Mouse (Mus musculus) cerebral cortex, adult 2 months (tissue): Measurements from ENCODE around the gene Med13l.

Experiments
- WGBS: fragments of 180-500 bp; shearing (Covaris S2); methylation state at CpG from one replicate; pipeline ENCODE4 v1.1.7; 2018; 5-methylcytosine and 5-hydroxymethylcytosine counted together

Gene Med13l

DNA sequence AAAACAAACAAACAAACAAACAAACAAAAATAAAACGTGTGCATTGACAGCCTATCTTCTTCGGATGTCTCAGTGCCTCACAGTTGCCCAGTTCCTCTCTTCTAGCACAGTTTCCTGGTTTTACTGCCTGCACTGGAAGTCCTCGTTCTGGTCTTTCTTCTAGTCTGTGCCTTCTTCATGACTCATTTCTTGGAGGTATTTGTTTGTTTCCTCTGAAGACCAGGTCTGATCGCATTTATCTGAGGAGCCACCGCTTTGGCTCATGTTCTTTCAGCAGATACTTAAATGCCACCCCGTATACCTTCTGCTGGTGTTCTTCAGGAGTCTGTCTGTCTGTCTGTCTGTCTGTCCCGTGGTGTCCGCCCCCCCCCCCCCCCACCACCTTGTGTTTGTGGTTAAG is 72.6 kb downstream of the Med13l start:
- WGBS: 59% methylated on average over 8 of the region's 8 CpGs

DNA sequence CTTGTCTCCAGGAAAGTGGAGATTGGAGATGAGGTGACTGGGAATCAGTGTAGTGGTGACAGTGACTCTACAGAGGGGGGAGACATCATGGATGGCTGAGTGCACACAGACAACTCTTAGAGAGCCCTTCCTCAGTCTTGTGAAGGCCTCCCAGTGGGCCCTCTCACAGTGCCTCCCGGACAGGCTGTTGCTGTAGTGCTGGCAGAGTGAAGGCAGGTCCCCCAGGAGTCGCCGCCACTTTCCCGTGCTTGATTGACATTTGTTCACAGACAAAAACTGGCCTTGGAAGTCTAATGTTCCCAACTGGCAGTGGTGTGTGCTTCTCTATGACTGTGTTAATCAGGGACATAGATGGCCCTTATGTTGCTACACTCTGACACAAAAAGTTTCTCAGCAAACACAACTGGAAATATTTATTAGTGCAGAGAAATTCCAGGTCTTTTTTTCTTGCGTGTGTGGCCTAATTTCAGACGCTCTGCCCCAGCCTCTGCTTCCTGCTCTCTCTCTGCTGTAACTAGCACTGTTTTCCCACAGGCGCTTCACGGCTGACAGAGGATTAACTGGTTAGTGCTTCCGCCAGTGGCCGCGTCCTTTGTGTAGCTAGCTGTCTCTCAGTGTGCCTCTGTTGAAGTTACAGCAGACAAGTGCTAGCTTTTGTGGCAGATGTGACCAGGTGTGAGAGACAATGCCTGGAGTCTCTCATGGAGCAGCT is 75.2 kb downstream of the Med13l start:
- WGBS: 50% methylated on average over 11 of the region's 11 CpGs

GRCm38 (mm10) chr5:118636399-118637369 is 76.2 kb downstream of the Med13l start:
- 73% methylated on average over 16 of the region's 16 CpGs for WGBS

GRCm38 (mm10) chr5:118637931-118638330 is 77.5 kb downstream of the Med13l start:
- 46% methylated on average over 4 of the region's 4 CpGs for WGBS

DNA sequence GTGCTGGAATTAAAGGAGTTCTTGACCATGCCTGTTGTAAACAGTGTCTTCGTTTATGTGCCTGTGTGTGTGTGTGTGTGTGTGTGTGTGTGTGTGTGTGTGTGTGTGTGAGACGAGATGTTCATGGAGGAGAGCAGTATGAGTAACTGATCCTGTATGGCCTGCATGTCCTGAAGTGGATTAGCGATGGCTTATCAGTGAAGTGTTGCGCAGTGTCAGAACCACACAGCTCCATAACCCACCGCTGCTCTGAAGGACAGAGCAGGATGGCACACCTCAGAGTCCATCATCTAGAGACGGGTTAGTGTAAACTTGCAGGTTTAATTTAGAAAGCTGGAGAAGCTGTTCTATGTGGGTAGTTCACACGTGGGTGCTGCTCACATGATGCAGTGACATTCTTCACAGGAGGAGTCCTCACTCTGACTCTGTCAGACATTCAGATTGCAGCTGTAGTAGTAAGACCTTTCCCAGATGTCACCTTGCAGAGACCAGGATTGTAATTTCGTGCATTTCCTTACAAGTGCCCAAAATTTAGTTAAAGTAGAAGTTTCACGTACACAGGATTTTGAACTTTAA is 78.1 kb downstream of the Med13l start:
- WGBS: 50% methylated on average over 9 of the region's 9 CpGs

GRCm38 (mm10) chr5:118639117-118639707 is 78.7 kb downstream of the Med13l start:
- WGBS: 31% methylated on average over 5 of the region's 5 CpGs

DNA sequence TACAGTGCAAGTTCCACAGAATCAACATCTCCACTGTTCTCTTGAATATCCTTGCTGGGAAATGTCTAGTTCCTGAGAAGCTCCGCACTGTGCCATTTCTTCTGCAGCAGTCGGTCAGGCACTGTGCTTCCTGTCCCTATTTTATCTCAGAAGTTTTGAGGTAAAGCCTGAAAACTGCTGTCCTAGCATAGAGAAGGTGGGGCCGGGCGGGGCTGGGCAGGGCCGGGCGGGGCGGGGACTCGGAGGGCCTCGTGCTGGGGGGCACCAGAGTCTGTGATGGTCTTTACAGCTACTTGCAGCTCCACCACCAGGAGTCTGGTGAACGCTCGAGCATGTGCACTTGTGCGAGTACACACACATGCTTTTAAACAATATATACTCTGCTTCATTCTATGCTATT is 83.6 kb downstream of the Med13l start:
- 85% methylated on average over 12 of the region's 12 CpGs for WGBS

DNA sequence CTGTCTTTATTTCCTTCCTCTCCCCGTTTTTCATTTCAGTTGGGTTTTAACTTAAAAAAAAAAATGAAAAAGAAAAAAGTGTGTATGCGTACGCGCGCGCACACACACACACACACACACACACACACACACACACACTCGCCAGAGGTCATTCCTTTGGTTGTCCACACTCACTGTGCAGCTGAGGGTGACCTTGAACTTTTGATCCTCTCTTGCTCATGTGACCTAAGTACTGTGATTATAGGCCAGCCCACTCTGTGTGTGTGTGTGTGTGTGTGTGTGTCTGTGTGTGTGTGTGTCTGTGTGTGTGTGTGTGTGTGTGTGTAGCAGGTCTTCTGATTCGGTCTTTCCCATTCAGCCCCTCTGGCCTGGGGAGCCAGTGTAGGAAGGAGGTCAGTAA is 84.0 kb downstream of the Med13l start:
- WGBS: 90% methylated on average over 8 of the region's 8 CpGs

DNA sequence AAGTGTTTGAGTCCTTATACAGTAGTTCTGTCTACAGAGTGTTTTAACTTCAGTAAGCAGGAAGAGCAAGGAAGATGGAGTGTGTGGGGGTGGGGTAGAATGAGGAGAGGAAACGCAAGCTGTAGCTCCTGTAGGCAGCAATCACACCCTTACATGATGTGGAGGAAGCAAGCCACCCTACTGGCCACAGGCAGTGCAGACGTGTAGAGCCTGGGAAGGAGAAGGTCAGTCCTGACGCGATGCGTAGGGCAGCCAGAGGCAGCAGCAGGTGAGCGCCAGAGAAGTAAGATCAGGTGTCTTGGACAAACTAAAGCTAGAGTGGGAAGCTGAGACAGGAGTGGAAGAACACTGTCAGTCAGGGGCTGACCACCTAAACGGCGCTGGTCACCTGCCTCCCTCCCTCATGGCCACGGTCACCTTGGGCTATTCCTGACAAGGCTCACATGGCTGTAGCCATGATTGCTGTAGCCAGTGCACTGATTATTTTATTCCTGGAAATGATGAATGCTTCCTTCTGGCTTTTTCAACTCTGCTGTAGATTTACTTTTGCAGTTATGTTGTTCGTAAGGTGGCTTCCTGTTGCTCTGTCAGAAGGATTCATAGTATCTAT is 84.8 kb downstream of the Med13l start:
- 74% methylated on average over 10 of the region's 10 CpGs for WGBS

DNA sequence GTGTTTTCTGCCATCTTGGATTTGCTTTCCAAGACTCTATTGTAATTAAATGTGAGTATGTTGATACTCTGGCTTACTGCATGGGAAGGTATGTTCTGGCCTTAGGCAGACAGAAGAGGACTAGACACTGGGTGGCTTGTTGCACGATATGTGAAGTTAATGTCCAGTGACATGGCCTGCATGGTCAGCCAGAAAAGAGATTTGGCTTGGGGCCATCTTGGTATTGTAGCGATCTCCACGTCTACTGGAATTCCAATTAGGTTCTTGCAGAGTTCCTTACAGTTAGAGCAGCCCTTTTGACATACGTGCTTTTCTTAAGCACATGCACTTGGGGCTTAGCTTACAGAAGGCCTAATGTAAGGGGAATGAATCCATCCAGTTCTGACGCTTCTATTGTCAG is 86.4 kb downstream of the Med13l start:
- 62% methylated on average over 5 of the region's 5 CpGs for WGBS

- 63% methylated on average over 6 of the region's 6 CpGs for WGBS
Measured at GRCm38 (mm10) chr5:118647384-118647783, 86.9 kb downstream of the Med13l start.

GRCm38 (mm10) chr5:118649215-118650006 is 88.9 kb downstream of the Med13l start:
- 49% methylated on average over 10 of the region's 10 CpGs for WGBS

DNA sequence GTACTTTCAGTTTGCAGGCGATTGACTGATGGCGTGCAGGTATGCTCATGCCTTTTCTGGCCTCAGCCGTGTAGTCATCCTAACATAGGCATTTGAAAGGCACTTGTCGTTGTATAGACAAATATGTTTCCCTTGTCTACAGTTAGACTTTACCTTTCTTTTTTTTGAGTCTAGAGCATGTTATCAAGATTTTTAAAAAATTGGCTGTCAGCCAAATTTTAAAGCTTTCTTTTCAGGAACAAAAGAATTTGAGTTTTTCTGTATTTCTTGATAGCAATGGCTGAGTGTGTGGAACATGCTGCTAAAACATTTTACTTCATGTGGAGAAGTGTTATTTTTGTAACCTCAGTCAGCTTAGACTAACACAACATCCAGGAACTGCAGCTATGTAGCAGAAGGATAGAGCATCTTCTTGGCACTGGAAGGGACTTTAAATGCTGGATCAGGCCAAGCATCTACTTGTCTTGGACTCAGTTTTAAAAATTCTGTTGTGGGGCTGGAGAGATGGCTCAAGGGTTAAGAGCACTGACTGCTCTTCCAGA is 89.6 kb downstream of the Med13l start:
- 65% methylated on average over 4 of the region's 4 CpGs for WGBS

DNA sequence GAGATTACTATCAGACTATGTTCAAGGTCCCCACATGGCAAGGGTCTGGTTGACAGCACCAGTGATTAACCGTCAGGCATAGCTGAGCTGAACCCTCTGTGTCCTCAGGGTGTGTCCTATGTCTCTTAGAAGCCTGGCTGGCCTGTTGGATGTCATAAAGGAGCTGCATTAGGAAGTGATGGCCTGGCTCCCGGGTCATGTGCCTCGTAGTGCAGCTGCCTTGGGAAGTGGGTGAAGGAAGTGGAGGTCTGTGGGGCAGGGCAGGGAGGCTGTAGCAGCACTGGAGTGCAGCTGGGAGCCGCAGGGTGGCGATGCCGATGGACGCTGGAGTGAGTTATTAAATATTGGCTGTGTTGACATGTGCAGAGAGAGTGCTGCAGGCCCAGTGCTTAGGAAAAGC is 90.3 kb downstream of the Med13l start:
- 69% methylated on average over 7 of the region's 7 CpGs for WGBS

DNA sequence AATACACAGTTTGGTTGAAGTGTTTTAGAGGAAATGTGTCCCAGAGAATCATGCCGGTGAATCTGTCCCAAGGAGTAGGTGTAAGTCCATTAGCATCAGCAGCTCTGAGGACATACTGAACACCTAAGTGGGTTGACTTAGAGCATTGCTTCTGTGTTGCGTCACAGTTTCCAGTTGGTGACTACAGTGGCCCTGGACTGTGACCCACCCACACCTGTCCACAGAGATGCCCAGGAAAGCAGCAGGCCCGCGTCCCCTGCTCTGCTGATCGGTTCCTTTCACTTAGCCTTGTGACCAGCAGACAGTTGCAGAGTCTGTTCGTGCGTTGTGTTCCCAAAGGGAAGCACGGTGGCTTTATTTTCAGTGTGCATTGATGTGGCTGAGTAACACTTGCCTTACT is 92.1 kb downstream of the Med13l start:
- 59% methylated on average over 8 of the region's 8 CpGs for WGBS

GRCm38 (mm10) chr5:118653119-118653518 is 92.6 kb downstream of the Med13l start:
- WGBS: 85% methylated on average over 5 of the region's 5 CpGs

DNA sequence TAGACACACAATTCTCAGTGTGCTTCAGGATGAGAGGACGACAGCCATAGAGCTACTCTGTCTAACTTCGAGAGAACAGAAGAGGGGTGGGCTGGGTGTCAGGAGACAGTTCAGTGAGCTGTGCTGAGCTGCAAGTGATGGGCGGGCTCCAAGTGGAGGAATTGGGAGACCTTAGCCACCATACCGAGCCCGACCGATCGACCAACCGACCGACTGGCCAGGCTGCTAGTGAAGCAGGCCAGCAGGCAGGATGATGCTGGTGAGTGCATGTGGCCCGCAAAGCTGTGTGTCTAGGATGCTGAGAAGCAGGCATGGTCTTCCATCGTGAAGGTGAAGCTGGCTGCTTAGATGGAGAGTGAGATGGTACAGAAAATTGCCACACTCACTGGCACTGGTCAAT is 94.1 kb downstream of the Med13l start:
- 68% methylated on average over 11 of the region's 11 CpGs for WGBS

DNA sequence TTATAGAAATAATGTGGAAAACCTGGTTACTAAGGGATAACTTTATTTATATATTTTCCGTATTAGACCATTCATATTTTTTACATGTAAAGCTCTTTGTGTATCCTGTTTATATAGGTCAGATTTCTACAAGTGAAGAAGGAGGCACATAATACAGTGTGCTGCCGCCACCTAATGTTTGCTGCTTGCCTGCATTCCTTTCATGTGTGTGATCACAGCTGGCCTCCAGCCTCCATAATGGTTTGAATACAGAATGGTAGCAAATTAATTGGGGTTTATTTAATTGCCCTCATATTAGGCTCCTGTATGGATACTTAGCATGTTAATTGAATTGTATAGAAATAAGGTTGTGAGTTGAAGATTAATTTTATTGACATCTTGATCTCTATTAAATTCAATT is 94.5 kb downstream of the Med13l start:
- WGBS: 26% methylated on average over 2 of the region's 2 CpGs

DNA sequence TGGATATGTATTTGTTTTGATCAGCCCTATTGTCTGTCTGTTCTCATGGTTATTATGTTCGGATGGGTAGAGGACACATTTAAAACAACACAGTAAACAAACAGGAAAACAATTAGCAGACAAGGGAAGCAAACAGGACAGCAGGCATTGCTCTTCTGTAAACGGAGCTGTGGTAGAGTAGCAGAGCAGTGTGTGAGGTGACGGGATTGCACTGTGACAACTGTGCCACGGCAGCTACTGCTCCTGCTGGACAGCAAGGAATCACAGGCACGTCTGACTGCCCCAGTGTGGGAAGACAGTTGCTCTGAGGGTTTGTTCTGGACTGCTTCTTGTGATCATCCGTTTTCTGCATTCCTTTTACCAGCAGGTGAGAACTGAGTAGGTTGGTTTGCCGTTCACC is 94.9 kb downstream of the Med13l start:
- 49% methylated on average over 7 of the region's 7 CpGs for WGBS

DNA sequence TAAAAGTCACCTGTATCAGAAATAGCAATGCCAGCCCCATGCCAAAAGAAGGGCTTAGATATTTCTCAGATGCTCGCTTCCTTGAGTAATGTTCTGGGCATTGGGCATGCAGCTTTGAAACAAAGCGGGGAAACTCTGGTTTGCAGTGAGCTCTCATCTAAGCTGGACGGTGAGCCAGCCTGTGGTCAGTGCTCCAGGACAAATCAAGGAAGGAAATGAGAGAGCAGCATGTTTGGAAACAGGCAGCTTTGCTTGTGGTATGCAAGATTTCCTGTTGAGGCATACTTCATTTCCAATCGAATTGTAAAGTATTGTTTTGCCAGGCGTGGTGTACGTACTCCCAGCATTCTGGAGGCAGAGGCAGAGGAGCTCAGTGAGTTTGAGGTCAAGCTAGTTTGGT is 95.5 kb downstream of the Med13l start:
- WGBS: 65% methylated on average over 6 of the region's 6 CpGs
